Comparison of ENCODE assay signal across 20 mouse cellular contexts in genomic region chr4:58173401-58173800, GRCm38 (mm10). TPM values are rescaled to one million over a fixed set of nuclear protein-coding genes. Genes with fewer than 3 reads are reported as not detected.
"Had no signal": no experiment of that assay in that cellular context is flagged by ENCODE, and none has a peak within 500 bp of the region (broad histone marks: within the 10 kb centered on the region; RNA-seq: fewer than 3 reads in every experiment).

No protein-coding gene starts in this region.

- H3K27me3 ChIP-seq: lung, embryonic 15.5 days; midbrain, embryonic 13.5 days; midbrain, embryonic 15.5 days; neural tube, embryonic 12.5 days; stomach, embryonic 15.5 days had no signal

- ATAC-seq: lung, postnatal 0 days; midbrain, embryonic 13.5 days; midbrain, embryonic 15.5 days had no signal

- H3K9ac ChIP-seq: lung, embryonic 15.5 days; midbrain, embryonic 13.5 days; midbrain, embryonic 15.5 days; neural tube, embryonic 12.5 days; stomach, embryonic 15.5 days had no signal

- H3K27ac ChIP-seq: lung, embryonic 15.5 days; macrophage; midbrain, embryonic 13.5 days; midbrain, embryonic 15.5 days; neural tube, embryonic 12.5 days; stomach, embryonic 15.5 days; stomach, postnatal 0 days had no signal

- H3K36me3 ChIP-seq: lung, embryonic 15.5 days; midbrain, embryonic 13.5 days; midbrain, embryonic 15.5 days; neural tube, embryonic 12.5 days; stomach, embryonic 15.5 days had no signal

- DNase-seq: lung, adult 2 months; lung, postnatal 14 days; lung, postnatal 36 days; right cerebral cortex, postnatal 14 days; thymus, adult 2 months; thymus, postnatal 25 days; thymus, postnatal 4 days had no signal

- H3K9me3 ChIP-seq: lung, embryonic 15.5 days; megakaryocyte, embryonic 14.5 days; midbrain, embryonic 13.5 days; midbrain, embryonic 15.5 days; neural tube, embryonic 12.5 days; stomach, embryonic 15.5 days had no signal

- H3K4me3 ChIP-seq: lung, embryonic 15.5 days; megakaryocyte, embryonic 14.5 days; midbrain, embryonic 13.5 days; midbrain, embryonic 15.5 days; neural tube, embryonic 12.5 days; stomach, embryonic 15.5 days had no signal

- H3K4me1 ChIP-seq: megakaryocyte, embryonic 14.5 days; midbrain, embryonic 13.5 days; midbrain, embryonic 15.5 days; neural tube, embryonic 12.5 days; stomach, embryonic 15.5 days had no signal

- H3K4me2 ChIP-seq: lung, embryonic 15.5 days; midbrain, embryonic 11.5 days; midbrain, embryonic 13.5 days; midbrain, embryonic 15.5 days; neural tube, embryonic 12.5 days; stomach, embryonic 15.5 days had no signal

RNA-seq across cellular contexts. Expression of gene Svep1, which starts 33.3 kb away (rescaled TPM):
- total RNA-seq: megakaryocyte progenitor cell, adult 5-6 weeks; monocyte, adult 5-6 weeks; neutrophil, adult 5-6 weeks had no signal
- polyA plus RNA-seq: macrophage had no signal
